Comparison of ENCODE assay signal across 22 mouse cellular contexts in the genomic region with DNA sequence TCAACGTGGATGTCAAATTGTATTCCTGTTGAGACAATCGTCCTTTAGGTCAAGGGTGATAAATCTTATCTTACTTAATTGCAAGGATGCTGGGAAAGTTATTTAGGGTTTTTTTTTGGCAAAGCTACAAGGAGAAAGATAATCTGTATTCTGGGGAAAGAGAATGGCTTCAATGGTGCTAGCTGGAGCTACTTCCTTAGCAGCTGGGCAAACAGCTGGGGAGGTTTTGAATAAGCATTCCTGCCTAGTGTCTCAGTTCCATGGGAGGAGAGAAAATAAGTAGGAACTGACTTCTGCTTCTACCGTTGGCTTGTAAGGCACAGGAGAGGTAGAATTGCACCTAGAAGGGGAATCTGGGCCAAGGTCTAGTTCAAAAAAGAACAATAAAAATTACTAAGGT.
"Had no signal": no experiment of that assay in that cellular context is flagged by ENCODE, and none has a peak within 500 bp of the region (broad histone marks: within the 10 kb centered on the region; RNA-seq: fewer than 3 reads in every experiment).

No protein-coding gene starts in this region.

- H3K9me3 ChIP-seq: limb, embryonic 10.5 days; limb, embryonic 13.5 days; liver, embryonic 12.5 days; liver, embryonic 15.5 days; midbrain, embryonic 13.5 days; neural tube, embryonic 12.5 days; neural tube, embryonic 15.5 days had no signal

- H3K9ac ChIP-seq: limb, embryonic 13.5 days; liver, embryonic 12.5 days; liver, embryonic 15.5 days; midbrain, embryonic 13.5 days; neural tube, embryonic 12.5 days; neural tube, embryonic 15.5 days had no signal

- ATAC-seq: liver, embryonic 12.5 days; midbrain, embryonic 13.5 days had no signal

- H3K4me1 ChIP-seq: limb, embryonic 10.5 days; limb, embryonic 13.5 days; liver, embryonic 12.5 days; liver, embryonic 15.5 days; midbrain, embryonic 13.5 days; neural tube, embryonic 12.5 days; neural tube, embryonic 15.5 days had no signal

- H3K4me2 ChIP-seq: limb, embryonic 13.5 days; liver, embryonic 12.5 days; liver, embryonic 15.5 days; midbrain, embryonic 13.5 days; neural tube, embryonic 12.5 days; neural tube, embryonic 15.5 days had no signal

- H3K36me3 ChIP-seq: limb, embryonic 10.5 days; limb, embryonic 13.5 days; liver, embryonic 12.5 days; liver, embryonic 15.5 days; midbrain, embryonic 13.5 days; neural tube, embryonic 12.5 days; neural tube, embryonic 15.5 days had no signal

- H3K27me3 ChIP-seq: limb, embryonic 13.5 days; liver, embryonic 12.5 days; liver, embryonic 15.5 days; midbrain, embryonic 13.5 days; neural tube, embryonic 12.5 days; neural tube, embryonic 15.5 days had no signal

- DNase-seq: kidney, adult 18-20 months; kidney, adult 9 months; kidney, postnatal 14 days; layer of hippocampus, adult 9-11 months; liver; lung, adult 18-20 months; right cerebral cortex, adult 18-20 months; right cerebral cortex, postnatal 14 days; right cerebral cortex, postnatal 4 days; thymus, adult 2 months; thymus, postnatal 14 days; thymus, postnatal 4 days had no signal

- H3K27ac ChIP-seq: layer of hippocampus, adult 2 months; limb, embryonic 10.5 days; limb, embryonic 13.5 days; liver, embryonic 12.5 days; liver, embryonic 15.5 days; macrophage; midbrain, embryonic 13.5 days; neural tube, embryonic 12.5 days; neural tube, embryonic 15.5 days; stomach, postnatal 0 days had no signal

- H3K4me3 ChIP-seq: layer of hippocampus, adult 2 months; limb, embryonic 10.5 days; limb, embryonic 13.5 days; liver, embryonic 12.5 days; liver, embryonic 15.5 days; midbrain, embryonic 13.5 days; neural tube, embryonic 12.5 days; neural tube, embryonic 15.5 days had no signal
